Mouse (Mus musculus) small intestine, adult 2 months (tissue): Measurements from ENCODE around the gene Gtsf1l.

Experiments used
- CTCF ChIP-seq: fragments of 200-500 bp; IDR thresholded peaks from 2 replicates; pipeline ENCODE4 v1.5.1; 2012; ENCODE audit warnings: low read depth, mild to moderate bottlenecking, control low read depth, inconsistent platforms, low read length, moderate library complexity, mixed read lengths; ENCODE audit not compliant: insufficient replicate concordance, insufficient read length; ENCODE audit errors: extremely low read depth
- POLR2A ChIP-seq: fragments of 200-500 bp; IDR thresholded peaks from 2 replicates; pipeline ENCODE4 v1.6.1; 2012; ENCODE audit warnings: low read depth, mild to moderate bottlenecking, control low read depth, inconsistent platforms, low read length, moderate library complexity

DNA sequence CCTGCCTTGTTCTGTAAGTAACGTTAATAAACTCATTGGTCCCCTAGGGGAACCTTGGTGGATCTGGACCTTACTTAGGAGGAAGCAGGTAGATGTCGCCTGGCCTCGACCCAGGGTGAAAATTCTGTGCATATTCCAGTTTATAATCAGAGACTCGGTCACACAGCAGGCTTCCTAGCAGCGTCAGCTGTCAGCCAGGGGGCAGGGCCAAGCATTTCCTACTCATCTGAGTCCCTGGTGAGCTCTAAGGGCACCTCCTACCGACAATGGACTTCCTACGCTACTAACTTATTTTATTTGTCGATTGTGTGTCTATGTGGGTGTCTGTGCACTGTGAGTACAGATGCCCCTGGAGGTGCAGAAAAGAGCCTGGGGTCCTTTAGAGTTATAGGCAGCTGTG lies 12.3 kb upstream of the Gtsf1l start:
- TF ChIP-seq CTCF (no peak), POLR2A (no peak)
